Mouse (Mus musculus) G1E (cell line): Measurements from ENCODE around the gene Med13l.

ENCODE experiments used
- CTCF ChIP-seq: IDR thresholded peaks from 2 replicates; pipeline ENCODE4 v1.5.1; 2012; ENCODE audit warnings: low read depth, low read length, inconsistent platforms, mixed read lengths
- GATA1 ChIP-seq: IDR thresholded peaks from 2 replicates; pipeline ENCODE4 v1.6.1; 2012; ENCODE audit warnings: borderline replicate concordance, low read length, inconsistent platforms, mixed read lengths
- GATA2 ChIP-seq: IDR thresholded peaks from 2 replicates; pipeline ENCODE4 v1.6.1; 2012; ENCODE audit warnings: low read depth, low read length, inconsistent platforms, borderline replicate concordance

GRCm38 (mm10) chr5:118636399-118637369 is 76.2 kb downstream of the Med13l start:
- TF ChIP-seq CTCF (no peak), GATA2 (no peak), GATA1 (no peak)
